Mouse (Mus musculus) small intestine, adult 2 months (tissue): ENCODE measurements around the gene Grik3.

ENCODE experiments used
- CTCF ChIP-seq: fragments of 200-500 bp; IDR thresholded peaks from 2 replicates; pipeline ENCODE4 v1.5.1; 2012; ENCODE audit warnings: low read depth, mild to moderate bottlenecking, control low read depth, inconsistent platforms, low read length, moderate library complexity, mixed read lengths; ENCODE audit not compliant: insufficient replicate concordance, insufficient read length; ENCODE audit errors: extremely low read depth
- POLR2A ChIP-seq: fragments of 200-500 bp; IDR thresholded peaks from 2 replicates; pipeline ENCODE4 v1.6.1; 2012; ENCODE audit warnings: low read depth, mild to moderate bottlenecking, control low read depth, inconsistent platforms, low read length, moderate library complexity

DNA sequence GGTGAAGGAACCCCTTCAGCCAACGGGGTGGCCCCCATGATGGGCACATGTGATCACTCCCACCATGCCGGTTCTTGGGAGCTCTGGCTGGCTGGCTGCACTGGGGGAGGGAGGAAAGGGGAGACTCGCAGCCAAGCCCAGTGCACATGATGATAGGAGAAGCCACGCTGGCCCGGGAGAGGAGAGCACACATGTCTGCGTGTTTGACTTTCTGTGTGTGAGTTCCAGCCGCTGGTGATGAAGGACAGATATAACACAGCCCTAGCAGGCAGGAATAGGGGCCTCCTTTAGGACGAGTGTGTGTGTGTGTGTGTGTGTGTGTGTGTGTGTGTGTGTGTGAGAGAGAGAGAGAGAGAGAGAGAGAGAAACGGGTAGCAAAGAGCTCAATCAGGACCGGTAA lies 219.2 kb downstream of the Grik3 start:
- no peak for TF ChIP-seq CTCF
- TF ChIP-seq POLR2A = no peak
